Mouse (Mus musculus): Measurements from ENCODE around the gene Etnk2. TPM values are rescaled to one million over a fixed set of nuclear protein-coding genes. Genes with fewer than 3 reads are reported as not detected.

The Etnk2 gene
- total RNA-seq, 1 experiment from 2014 or later, result not detected

DNA sequence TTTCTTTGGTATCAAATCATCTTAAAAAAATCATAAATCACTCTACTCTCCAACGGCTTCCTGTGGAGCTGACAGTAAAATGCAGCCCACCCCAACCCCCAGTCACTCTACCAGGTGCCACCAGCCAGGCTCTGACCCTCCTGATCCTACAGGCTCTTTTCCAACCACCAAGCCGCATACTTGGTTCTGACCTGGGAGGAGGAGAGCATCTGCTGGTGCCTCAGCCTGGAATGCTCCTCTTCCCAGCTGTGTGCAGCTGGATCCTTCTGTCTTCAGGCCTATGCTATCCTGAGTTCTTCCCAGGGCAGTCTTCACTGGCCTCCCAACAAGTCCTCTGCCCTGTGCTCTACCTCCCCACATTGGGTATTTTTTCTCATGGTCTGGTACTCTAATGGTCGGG lies 57.1 kb downstream of the Etnk2 start:
- ATAC-seq (replicated peaks in 1 of 2; ENCODE audit: insufficient read depth in 1 of 2, low FRiP score in 2 of 2, low TSS enrichment in 1 of 2, low read depth in 1 of 2, poor library complexity in 2 of 2, severe bottlenecking in 2 of 2), result no peak

- ATAC-seq (replicated peaks in 1 of 2; ENCODE audit: insufficient read depth in 1 of 2, low FRiP score in 2 of 2, low TSS enrichment in 1 of 2, low read depth in 1 of 2, poor library complexity in 2 of 2, severe bottlenecking in 2 of 2), result no peak
These were observed 57.7 kb downstream of the Etnk2 start for GRCm38 (mm10) chr1:133421061-133421460.

DNA sequence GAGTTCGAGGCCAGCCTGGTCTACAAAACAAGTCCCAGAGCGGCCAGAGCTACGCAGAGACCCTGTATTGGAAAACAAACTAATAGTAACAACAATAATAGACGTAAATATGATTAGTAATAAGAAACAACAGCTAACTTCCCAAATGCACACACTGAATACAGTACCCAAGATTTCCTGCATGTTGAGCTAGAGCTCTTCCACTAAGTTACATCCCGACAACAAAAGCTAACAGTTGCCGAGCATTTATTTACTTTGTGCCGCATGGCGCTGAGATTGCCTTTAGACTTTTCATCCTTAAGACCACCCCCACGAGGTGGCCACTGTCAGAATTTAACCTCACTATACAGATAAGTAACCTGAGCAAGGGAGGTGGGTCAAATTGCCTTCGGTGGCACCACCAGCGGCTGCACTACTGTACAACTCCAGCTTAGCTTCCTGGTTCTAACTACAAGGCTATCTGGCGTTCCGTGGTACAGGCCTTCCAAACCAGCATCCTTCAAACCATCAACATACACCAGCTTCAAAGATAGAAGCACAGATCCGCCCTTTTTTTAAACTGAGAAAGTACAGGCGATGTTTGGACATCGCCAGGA lies 58.7 kb downstream of the Etnk2 start:
- ATAC-seq (replicated peaks in 1 of 2; ENCODE audit: insufficient read depth in 1 of 2, low FRiP score in 2 of 2, low TSS enrichment in 1 of 2, low read depth in 1 of 2, poor library complexity in 2 of 2, severe bottlenecking in 2 of 2), result no peak

DNA sequence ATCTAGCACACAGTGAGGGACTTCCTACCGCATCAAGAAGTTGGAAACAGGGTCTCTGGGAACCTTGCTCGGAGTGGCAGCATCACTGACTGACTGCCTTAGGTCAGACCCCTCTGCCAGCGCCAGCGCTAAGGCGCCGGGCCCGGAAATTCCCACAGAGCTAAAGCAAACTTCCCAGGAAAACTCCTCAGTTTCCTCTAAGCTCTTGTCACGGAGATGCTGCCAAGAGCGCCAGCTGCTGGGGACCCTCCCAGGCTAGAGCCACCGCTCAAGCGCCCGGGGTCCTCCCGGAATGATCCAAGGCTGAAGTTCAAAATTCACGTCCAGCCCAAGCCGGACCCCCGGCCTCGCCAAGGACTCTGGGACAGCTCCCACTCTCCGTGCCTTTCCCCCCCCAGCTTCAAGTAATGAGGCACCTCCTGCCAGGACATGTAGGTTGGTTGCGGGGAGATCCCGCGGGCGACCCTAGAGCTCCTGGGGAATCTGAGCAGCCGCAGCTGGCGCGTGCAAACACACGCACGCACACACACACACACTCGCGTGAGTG lies 59.3 kb downstream of the Etnk2 start:
- no peak for ATAC-seq (replicated peaks in 1 of 2; ENCODE audit: insufficient read depth in 1 of 2, low FRiP score in 2 of 2, low TSS enrichment in 1 of 2, low read depth in 1 of 2, poor library complexity in 2 of 2, severe bottlenecking in 2 of 2)

- no peak for ATAC-seq (replicated peaks in 1 of 2; ENCODE audit: insufficient read depth in 1 of 2, low FRiP score in 2 of 2, low TSS enrichment in 1 of 2, low read depth in 1 of 2, poor library complexity in 2 of 2, severe bottlenecking in 2 of 2)
These were observed 59.8 kb downstream of the Etnk2 start for GRCm38 (mm10) chr1:133423166-133423542.

DNA sequence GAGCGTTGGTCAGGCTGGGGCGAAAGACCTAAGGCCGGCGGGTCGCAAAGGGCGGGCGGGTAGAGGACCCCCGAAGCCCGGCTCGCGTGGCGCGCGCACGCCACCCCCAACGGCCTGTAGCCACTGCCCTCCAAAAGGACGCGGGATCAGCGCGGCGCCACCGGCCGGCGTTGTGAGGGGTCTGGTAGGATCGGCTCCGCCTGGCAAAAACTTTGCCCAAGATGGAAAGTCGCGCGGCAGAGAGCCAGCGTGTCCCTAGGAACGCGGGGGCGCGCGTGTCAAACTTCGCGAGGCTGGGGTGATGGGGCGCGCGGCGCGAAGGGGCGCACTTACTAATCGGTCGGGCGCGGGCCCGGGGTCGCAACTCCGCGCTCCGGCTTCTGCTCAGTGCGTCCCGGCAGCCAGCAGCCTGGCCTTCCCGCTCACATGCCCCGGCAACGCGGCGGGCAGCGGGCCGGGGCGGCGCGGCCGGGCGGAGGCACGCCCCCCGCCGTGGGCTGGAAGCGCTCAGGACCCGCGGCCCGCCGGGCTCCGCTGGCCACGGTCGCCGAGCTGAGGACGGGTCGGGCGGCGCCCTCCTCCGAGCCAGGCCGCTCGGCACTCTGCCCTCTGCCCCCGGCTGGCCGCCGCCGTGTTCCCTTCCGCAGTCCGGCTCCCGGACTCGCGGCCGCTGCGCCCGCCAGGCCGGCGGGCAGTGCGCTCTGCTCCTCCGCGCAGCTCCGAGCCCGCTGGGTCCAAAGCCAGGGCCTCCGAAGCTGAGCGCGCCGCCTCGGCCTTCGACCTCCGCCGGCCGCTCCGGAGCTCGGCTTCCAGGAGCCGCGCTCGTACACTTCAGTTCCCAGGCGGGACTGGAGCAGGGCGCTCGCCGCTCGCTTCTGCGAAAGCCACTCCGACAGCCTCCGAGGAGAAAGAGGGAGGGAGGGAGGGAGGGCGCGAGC lies 60.4 kb downstream of the Etnk2 start, which contains the start of gene Sox13:
TSS of gene Sox13 (minus strand) at position 835 of the 938 bp plus-strand sequence.
- ATAC-seq (replicated peaks in 1 of 2; ENCODE audit: insufficient read depth in 1 of 2, low FRiP score in 2 of 2, low TSS enrichment in 1 of 2, low read depth in 1 of 2, poor library complexity in 2 of 2, severe bottlenecking in 2 of 2), result peak in 1 of 2 experiments; percentile 37; a peak in 2 of 4 replicates

DNA sequence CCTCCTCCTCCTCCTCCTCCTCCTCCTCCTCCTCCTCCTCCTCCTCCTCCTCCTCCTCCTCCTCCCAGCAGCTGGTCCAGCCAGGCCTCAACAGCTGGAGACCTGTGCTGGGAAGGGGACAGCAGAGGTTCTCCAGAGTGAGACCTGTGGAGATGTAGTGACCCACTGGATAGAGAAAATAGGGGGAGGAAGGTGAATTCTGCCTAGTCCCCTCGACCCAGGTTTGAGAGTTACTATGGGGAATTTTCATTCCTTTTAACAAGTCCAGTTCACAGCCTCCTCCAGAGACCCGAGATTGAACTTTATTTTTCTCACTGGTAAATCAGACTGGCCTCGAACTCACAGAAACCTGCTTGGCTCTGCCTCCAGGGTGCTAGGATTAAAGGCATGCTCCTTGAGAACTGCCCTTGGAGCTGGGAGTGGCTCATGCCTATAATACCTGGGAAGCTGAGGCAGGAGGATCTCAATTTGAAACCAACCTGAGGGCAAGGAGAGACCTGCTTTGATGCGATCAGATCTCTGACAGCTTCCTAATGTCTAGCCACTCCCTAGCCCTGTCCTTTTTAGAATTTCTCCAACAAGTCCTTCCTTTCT lies 61.3 kb downstream of the Etnk2 start:
- no peak for ATAC-seq (replicated peaks in 1 of 2; ENCODE audit: insufficient read depth in 1 of 2, low FRiP score in 2 of 2, low TSS enrichment in 1 of 2, low read depth in 1 of 2, poor library complexity in 2 of 2, severe bottlenecking in 2 of 2)

Other genes starting within 250 kb of the Etnk2 start
- gene Ppp1r15b, start 232.4 kb upstream of the Etnk2 start, total RNA-seq (2017), result 82.9 and 85.7 TPM in 2 replicates
- 4.4 and 7.6 TPM in 2 replicates for gene Plekha6, start 199.4 kb upstream of the Etnk2 start, total RNA-seq (2017)
- not detected in 2 replicates for gene Golt1a, start 53.8 kb upstream of the Etnk2 start, total RNA-seq (2017)
- gene Kiss1, start 41.7 kb upstream of the Etnk2 start, total RNA-seq (2017), result not detected in 2 replicates
- gene Ren1, start 13.1 kb upstream of the Etnk2 start, total RNA-seq (2017), result not detected in 2 replicates
- 1.9 and 4.1 TPM in 2 replicates for gene Sox13, start 60.8 kb downstream of the Etnk2 start, total RNA-seq (2017)
- gene Snrpe, start 246.7 kb downstream of the Etnk2 start, total RNA-seq (2017), result 249 and 459 TPM in 2 replicates

Measured in hematopoietic stem cell, adult 5-6 weeks (primary cell).